9 mouse cellular contexts compared by ENCODE assay signal in genomic region chr8:116114502-116114901, GRCm38 (mm10).
A peak's percentile ranks its signal among the peaks of the same experiment; 100 is the strongest.
DNase-seq lines count a peak whose midpoint lies in the region; ATAC-seq and TF ChIP-seq lines count a peak whose summit lies in the region.
"Had no signal": no experiment of that assay in that cellular context is flagged by ENCODE, and none has a peak within 500 bp of the region (broad histone marks: within the 10 kb centered on the region; RNA-seq: fewer than 3 reads in every experiment).

No protein-coding gene starts in this region.

- H3K27me3 ChIP-seq in midbrain, embryonic 14.5 days (ENCODE audit: control insufficient read depth, insufficient read depth, low read length) = peaks cover 6% of the 10 kb centered on the region; the same call in 1 of the 2 replicates
- H3K27me3 ChIP-seq in midbrain, embryonic 13.5 days = peaks cover 32% of the 10 kb centered on the region
- H3K27me3 ChIP-seq in cerebellum, adult 2 months (ENCODE audit: control insufficient read depth, insufficient read depth, low read length) = no peaks in the 10 kb centered on the region
- H3K27me3 ChIP-seq: embryonic facial prominence, embryonic 15.5 days had no signal

- H3K9ac ChIP-seq in midbrain, embryonic 14.5 days (replicated peaks; ENCODE audit: low read length) = no peak overlapping the region
- H3K9ac ChIP-seq in midbrain, embryonic 13.5 days (replicated peaks) = no peak overlapping the region
- H3K9ac ChIP-seq: embryonic facial prominence, embryonic 15.5 days had no signal

- ATAC-seq in midbrain, embryonic 14.5 days (ENCODE audit: low FRiP score, low TSS enrichment) = no peak
- no peak for ATAC-seq in midbrain, embryonic 13.5 days

- TF ChIP-seq CTCF in cerebellum, adult 2 months (IDR thresholded peaks at IDR 0.05; ENCODE audit: borderline replicate concordance, insufficient read depth, low read depth, low read length) = no peak

- H3K9me3 ChIP-seq in midbrain, embryonic 14.5 days (ENCODE audit: control insufficient read depth, low read length) = no peaks in the 10 kb centered on the region
- H3K9me3 ChIP-seq in midbrain, embryonic 13.5 days = no peaks in the 10 kb centered on the region
- H3K9me3 ChIP-seq: embryonic facial prominence, embryonic 15.5 days had no signal

- no peak overlapping the region for H3K27ac ChIP-seq in midbrain, embryonic 14.5 days (replicated peaks; ENCODE audit: low read depth, low read length)
- no peak overlapping the region for H3K27ac ChIP-seq in midbrain, embryonic 13.5 days
- no peak overlapping the region; the same call in 1 of the 2 replicates for H3K27ac ChIP-seq in cerebellum, adult 2 months (ENCODE audit: insufficient read depth, low read length)
- H3K27ac ChIP-seq: embryonic facial prominence, embryonic 15.5 days had no signal

- TF ChIP-seq POLR2A in cerebellum, adult 2 months (IDR thresholded peaks at IDR 0.05; ENCODE audit: borderline replicate concordance, insufficient read depth, low read length) = no peak

- DNase-seq in midbrain, embryonic 14.5 days = peak; percentile 27
- DNase-seq in cerebellum, adult 2 months = peak; percentile 37 to 52
- DNase-seq in heart, adult 9 months (ENCODE audit: low spot score in 2 of 2) = peak; percentile 48 to 63
- peak; percentile 29 for DNase-seq in ovary, postnatal 10 days (ENCODE audit: low spot score)
- DNase-seq in thymus, postnatal 0 days (ENCODE audit: low spot score) = no peak
- no peak for DNase-seq in spleen, adult 18-20 months
- no peak for DNase-seq in layer of hippocampus, adult 9-10 months (ENCODE audit: low spot score)

- WGBS in midbrain, embryonic 14.5 days = 80% methylated on average over 2 of the region's 2 CpGs
- 91% methylated on average over 2 of the region's 2 CpGs for WGBS in midbrain, embryonic 13.5 days
- 42% methylated on average over 2 of the region's 2 CpGs for WGBS in cerebellum, adult 2 months

- no peak overlapping the region for H3K4me3 ChIP-seq in midbrain, embryonic 14.5 days (replicated peaks; ENCODE audit: low read depth, low read length)
- H3K4me3 ChIP-seq in midbrain, embryonic 13.5 days (replicated peaks) = no peak overlapping the region
- H3K4me3 ChIP-seq in cerebellum, adult 2 months (replicated peaks; ENCODE audit: insufficient read depth, low read depth, low read length) = no peak overlapping the region
- H3K4me3 ChIP-seq: embryonic facial prominence, embryonic 15.5 days had no signal

- 0 out of 2 replicates have a peak, but pooled peaks cover 7% of the 10 kb centered on the region for H3K4me1 ChIP-seq in midbrain, embryonic 14.5 days (ENCODE audit: control insufficient read depth, insufficient read depth, low read length)
- H3K4me1 ChIP-seq in midbrain, embryonic 13.5 days (replicated peaks) = peaks cover 20% of the 10 kb centered on the region
- peaks cover 15% of the 10 kb centered on the region for H3K4me1 ChIP-seq in cerebellum, adult 2 months (ENCODE audit: control insufficient read depth, insufficient read depth, low read length)

- H3K4me2 ChIP-seq in midbrain, embryonic 14.5 days (ENCODE audit: low read length) = no peak overlapping the region
- no peak overlapping the region for H3K4me2 ChIP-seq in midbrain, embryonic 13.5 days (replicated peaks)
- H3K4me2 ChIP-seq: embryonic facial prominence, embryonic 15.5 days had no signal

- no peaks in the 10 kb centered on the region for H3K36me3 ChIP-seq in midbrain, embryonic 14.5 days (ENCODE audit: control insufficient read depth, insufficient read depth, low read length)
- H3K36me3 ChIP-seq in midbrain, embryonic 13.5 days = no peaks in the 10 kb centered on the region
- H3K36me3 ChIP-seq: embryonic facial prominence, embryonic 15.5 days had no signal

Comparison
In these comparisons a context has a peak if more than half of its experiments do, and no peak if none do; other contexts are left out.
1. DNase-seq: peak in midbrain, embryonic 14.5 days (single experiment), cerebellum, adult 2 months (2 of 2), heart, adult 9 months (2 of 2) and ovary, postnatal 10 days (single experiment); none in thymus, postnatal 0 days (single experiment), spleen, adult 18-20 months (0 of 2) and layer of hippocampus, adult 9-10 months (single experiment).